Mouse (Mus musculus): ENCODE data around the gene Upb1. TPM values are rescaled to one million over a fixed set of nuclear protein-coding genes. Genes with fewer than 3 reads are reported as not detected.
"Not testable (repeated sequence)": the region's sequence is repeated elsewhere in the genome, so short reads cannot be mapped to it uniquely, and the experiment has no call there.

Upb1 gene
- not detected in 2 replicates for polyA plus RNA-seq (2016; fragmentation: Nextera tagmentation; extraction: Ambion mirVana)

GRCm38 (mm10) chr10:75400958-75401357, at the start of gene Upb1:
Gene Upb1, plus strand, starts transcription at chr10:75401115.
- WGBS, result 86% methylated on average over 4 of the region's 4 CpGs
- peaks cover 11% of the 10 kb centered on the region for H3K4me1 ChIP-seq
- H3K27ac ChIP-seq (replicated peaks), result no peak within 1 kb of the TSS
- no peak within 1 kb of the TSS for H3K4me3 ChIP-seq
- H3K27me3 ChIP-seq (ENCODE audit: low read depth, poor library complexity, severe bottlenecking), result no peaks in the 10 kb centered on the region
- no peak for DNase-seq (ENCODE audit: low spot score)
- H3K9me3 ChIP-seq (replicated peaks), result no peaks in the 10 kb centered on the region
- H3K36me3 ChIP-seq, result no peaks in the 10 kb centered on the region

- no peak for DNase-seq (ENCODE audit: low spot score)
Observed at GRCm38 (mm10) chr10:75352541-75352940, 48.4 kb upstream of the Upb1 start.

DNA sequence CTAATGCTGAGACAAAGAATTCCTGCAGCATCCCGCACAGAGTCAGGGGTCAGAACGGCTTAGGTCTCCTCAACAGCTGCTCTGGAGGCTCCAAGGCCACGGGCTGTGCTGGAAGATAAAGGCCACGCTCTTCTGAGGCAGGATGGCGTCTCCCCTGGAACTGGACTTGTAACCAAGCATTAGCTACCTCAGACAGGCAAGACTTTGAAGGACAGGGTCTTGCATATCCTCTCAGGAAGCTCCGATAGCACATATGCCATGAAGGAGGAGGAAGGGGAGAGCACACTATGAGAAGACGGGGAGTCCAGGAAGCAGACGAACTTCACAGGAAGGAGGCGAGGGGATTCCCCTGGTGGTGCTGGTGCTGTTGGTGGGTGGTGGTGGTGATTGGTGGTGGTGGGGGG, 47.1 kb upstream of the Upb1 start:
- not testable (repeated sequence) for H3K27me3 ChIP-seq (ENCODE audit: low read depth, poor library complexity, severe bottlenecking); H3K36me3 ChIP-seq; H3K9me3 ChIP-seq (replicated peaks); DNase-seq (ENCODE audit: low spot score); H3K4me1 ChIP-seq; H3K4me3 ChIP-seq
- 0 out of 2 replicates have a peak overlapping the region, but pooled peaks have one; percentile 33 for H3K27ac ChIP-seq (replicated peaks)
- WGBS, result 75% methylated on average over 9 of the region's 9 CpGs

More at GRCm38 (mm10) chr10:75352541-75352940, 48.4 kb upstream of the Upb1 start:
- Histone ChIP-seq H3K27me3 (ENCODE audit: low read depth, poor library complexity, severe bottlenecking) (no peaks in the 10 kb centered on the region), H3K4me3 (no peak overlapping the region), H3K36me3 (no peaks in the 10 kb centered on the region), H3K27ac (replicated peaks) (no peak overlapping the region), H3K4me1 (no peaks in the 10 kb centered on the region), H3K9me3 (replicated peaks) (no peaks in the 10 kb centered on the region)
- 95% methylated on average over 12 of the region's 12 CpGs for WGBS

DNA sequence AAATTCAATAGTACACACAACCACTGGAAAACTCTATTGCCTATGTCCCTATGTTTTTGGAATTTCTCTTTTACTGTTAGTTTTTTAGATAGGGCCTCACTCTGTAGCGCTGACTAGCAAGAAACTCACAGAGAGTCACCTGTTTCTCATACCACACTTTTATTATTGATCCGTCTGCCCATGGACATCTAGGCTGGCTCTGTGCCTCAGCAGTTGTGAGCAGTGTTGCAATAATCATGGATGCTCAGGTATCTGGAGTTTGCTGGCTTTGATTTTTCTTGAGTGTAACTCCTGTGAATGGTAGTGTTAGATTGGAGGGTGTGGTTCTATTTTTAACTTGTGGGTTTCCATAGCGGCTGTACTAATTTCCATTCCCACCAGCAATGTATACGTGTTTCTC, 45.6 kb upstream of the Upb1 start:
- H3K4me1 ChIP-seq, result no peaks in the 10 kb centered on the region
- no peak for DNase-seq (ENCODE audit: low spot score)
- 89% methylated on average over 4 of the region's 4 CpGs for WGBS
- H3K27me3 ChIP-seq (ENCODE audit: low read depth, poor library complexity, severe bottlenecking), result no peaks in the 10 kb centered on the region
- H3K9me3 ChIP-seq (replicated peaks), result no peaks in the 10 kb centered on the region
- H3K27ac ChIP-seq (replicated peaks), result no peak overlapping the region
- no peak overlapping the region for H3K4me3 ChIP-seq
- H3K36me3 ChIP-seq, result no peaks in the 10 kb centered on the region

DNA sequence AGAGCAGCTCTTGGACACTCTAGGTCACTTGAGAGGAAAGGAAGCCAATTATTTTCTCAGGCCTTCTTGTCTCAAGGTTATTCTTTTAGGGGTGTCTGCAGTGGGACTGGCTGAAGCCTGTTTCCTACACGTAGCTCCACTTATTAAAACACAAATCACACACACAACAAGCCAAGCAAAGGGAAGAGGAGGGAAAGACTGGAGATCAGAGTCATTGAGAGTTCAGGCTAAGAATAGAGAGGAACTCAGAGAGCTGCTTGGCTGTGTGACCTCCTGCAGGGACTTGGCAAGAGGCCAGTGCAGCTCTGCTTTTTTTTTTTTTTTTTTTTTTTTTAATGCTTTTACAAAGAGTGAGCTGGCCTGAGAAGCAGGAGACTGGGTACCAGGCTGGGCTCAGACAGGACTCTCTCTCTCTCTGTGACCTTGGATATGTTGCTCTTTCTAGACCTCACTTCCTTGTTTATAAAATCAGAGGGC, 36.7 kb upstream of the Upb1 start:
- WGBS, result 28% methylated on average over 1 of the region's 1 CpGs
- H3K9me3 ChIP-seq (replicated peaks); H3K27ac ChIP-seq (replicated peaks); H3K36me3 ChIP-seq; H3K27me3 ChIP-seq (ENCODE audit: low read depth, poor library complexity, severe bottlenecking); H3K4me1 ChIP-seq; H3K4me3 ChIP-seq; DNase-seq (ENCODE audit: low spot score): not testable (repeated sequence)

DNA sequence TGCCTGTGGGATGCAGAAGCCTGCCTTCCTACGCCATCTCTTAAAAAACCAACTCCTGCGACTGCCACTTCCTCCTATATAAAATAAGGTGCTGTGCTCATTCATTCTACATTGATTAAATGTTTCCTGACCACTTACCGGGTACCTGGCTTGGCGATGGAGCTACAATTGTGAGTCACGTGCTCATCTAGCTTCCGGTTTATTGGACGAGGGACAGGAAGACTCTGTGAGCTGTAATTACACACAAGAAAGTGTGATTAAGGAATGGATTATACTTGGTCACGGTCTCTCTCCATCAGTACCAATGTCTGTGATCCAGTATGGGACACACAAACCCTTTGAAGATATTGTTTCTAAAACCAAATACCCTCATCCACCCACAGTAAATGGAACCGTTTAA, 36.1 kb upstream of the Upb1 start:
- no peak for DNase-seq (ENCODE audit: low spot score)
- 89% methylated on average over 9 of the region's 9 CpGs for WGBS
- Histone ChIP-seq H3K27ac (replicated peaks) (no peak overlapping the region), H3K9me3 (replicated peaks) (no peaks in the 10 kb centered on the region), H3K27me3 (ENCODE audit: low read depth, poor library complexity, severe bottlenecking) (no peaks in the 10 kb centered on the region), H3K4me1 (no peaks in the 10 kb centered on the region; the same call in 1 of the 2 replicates), H3K36me3 (no peaks in the 10 kb centered on the region), H3K4me3 (no peak overlapping the region)

- Histone ChIP-seq H3K4me1 (no peaks in the 10 kb centered on the region; the same call in 1 of the 2 replicates), H3K27ac (replicated peaks) (no peak overlapping the region), H3K4me3 (peak overlapping the region; percentile 34; the same call in 1 of the 2 replicates), H3K36me3 (no peaks in the 10 kb centered on the region), H3K27me3 (ENCODE audit: low read depth, poor library complexity, severe bottlenecking) (no peaks in the 10 kb centered on the region), H3K9me3 (replicated peaks) (no peaks in the 10 kb centered on the region)
- no peak for DNase-seq (ENCODE audit: low spot score)
- 47% methylated on average over 6 of the region's 6 CpGs for WGBS
Observed at GRCm38 (mm10) chr10:75365231-75365633, 35.7 kb upstream of the Upb1 start.

DNA sequence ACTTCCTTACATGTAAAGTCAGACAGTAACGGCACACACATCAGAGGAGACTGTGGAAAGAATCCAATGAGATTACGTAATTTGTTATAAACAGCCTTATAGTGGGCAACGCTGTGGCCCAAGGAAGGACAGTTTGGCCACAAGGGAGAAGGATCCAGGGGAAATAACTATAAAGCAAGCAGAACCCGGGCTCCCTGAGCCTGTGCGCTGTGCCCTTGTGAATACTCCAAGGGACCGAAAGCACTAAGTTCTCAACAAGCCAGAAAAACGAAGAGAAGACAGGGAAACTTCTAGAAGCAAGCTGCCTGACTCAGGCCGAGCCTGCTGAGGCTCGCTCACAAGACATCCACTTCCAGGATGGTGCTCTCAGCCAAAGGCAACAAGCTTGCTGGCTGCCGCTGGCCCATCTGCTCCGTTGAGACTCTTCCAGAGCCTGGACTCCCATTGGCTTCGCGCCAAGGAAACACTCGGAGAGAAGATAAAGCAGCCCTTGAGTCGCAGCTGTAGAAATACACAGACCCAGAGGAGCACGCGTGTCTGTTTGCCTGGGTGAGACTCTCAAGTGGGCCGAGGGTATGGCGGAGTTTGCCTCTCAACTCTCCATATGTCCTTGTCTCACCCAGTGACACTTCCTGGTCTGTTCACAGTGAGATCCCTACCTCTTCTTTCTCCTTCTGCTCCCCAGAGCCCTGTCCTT, 27.1 kb upstream of the Upb1 start:
- DNase-seq (ENCODE audit: low spot score); H3K4me1 ChIP-seq; H3K36me3 ChIP-seq; H3K4me3 ChIP-seq; H3K9me3 ChIP-seq (replicated peaks); H3K27ac ChIP-seq (replicated peaks); H3K27me3 ChIP-seq (ENCODE audit: low read depth, poor library complexity, severe bottlenecking): not testable (repeated sequence)
- 88% methylated on average over 16 of the region's 19 CpGs for WGBS

DNA sequence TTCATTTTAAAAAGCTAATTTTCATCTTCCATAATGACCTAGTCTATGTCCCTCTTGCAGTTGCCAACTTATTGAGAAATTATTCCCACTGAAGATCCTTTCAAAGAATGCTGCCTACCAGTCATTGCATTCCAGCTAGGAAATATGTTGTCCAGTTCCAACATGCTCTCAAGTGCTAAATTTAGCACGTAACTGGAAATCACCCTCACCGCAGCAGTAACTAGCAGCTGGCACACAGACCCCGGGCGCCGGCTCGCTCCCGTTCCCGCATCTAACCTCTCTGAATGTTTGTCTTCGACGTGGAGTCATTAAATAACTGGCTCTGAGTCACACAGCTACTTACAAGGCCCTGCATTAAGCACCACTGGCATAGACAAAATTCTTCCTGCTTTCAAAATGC, 22.2 kb upstream of the Upb1 start:
- H3K27me3 ChIP-seq (ENCODE audit: low read depth, poor library complexity, severe bottlenecking), result no peaks in the 10 kb centered on the region
- H3K36me3 ChIP-seq, result no peaks in the 10 kb centered on the region
- no peaks in the 10 kb centered on the region for H3K9me3 ChIP-seq (replicated peaks)
- 93% methylated on average over 10 of the region's 10 CpGs for WGBS
- 0 out of 2 replicates have a peak, but pooled peaks cover 4% of the 10 kb centered on the region for H3K4me1 ChIP-seq
- no peak overlapping the region for H3K27ac ChIP-seq (replicated peaks)
- DNase-seq (ENCODE audit: low spot score), result no peak
- no peak overlapping the region for H3K4me3 ChIP-seq

DNA sequence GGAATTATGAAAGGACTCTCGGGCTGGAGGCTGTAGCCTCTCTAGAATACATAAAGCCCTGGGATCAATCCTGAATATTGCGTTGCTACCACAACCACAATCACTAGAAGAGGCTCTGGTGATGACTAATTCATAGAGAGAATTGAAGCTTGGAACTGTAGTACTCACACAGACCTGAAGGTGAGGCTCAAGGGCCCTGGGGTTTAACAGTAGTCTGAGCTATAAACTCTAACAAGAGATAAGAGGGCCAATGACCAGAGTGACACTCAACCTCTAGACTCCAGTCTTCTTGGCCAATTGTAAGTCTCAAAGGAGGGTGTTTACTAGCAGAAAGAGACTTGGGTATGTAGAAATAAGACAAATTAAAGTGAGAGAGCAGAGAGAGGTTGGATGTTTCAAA, 10.8 kb upstream of the Upb1 start:
- H3K4me3 ChIP-seq, result no peak overlapping the region
- H3K27me3 ChIP-seq (ENCODE audit: low read depth, poor library complexity, severe bottlenecking), result no peaks in the 10 kb centered on the region
- 87% methylated on average over 2 of the region's 2 CpGs for WGBS
- no peak overlapping the region for H3K27ac ChIP-seq (replicated peaks)
- H3K36me3 ChIP-seq, result no peaks in the 10 kb centered on the region
- no peaks in the 10 kb centered on the region for H3K9me3 ChIP-seq (replicated peaks)
- DNase-seq (ENCODE audit: low spot score), result no peak
- no peaks in the 10 kb centered on the region for H3K4me1 ChIP-seq

DNA sequence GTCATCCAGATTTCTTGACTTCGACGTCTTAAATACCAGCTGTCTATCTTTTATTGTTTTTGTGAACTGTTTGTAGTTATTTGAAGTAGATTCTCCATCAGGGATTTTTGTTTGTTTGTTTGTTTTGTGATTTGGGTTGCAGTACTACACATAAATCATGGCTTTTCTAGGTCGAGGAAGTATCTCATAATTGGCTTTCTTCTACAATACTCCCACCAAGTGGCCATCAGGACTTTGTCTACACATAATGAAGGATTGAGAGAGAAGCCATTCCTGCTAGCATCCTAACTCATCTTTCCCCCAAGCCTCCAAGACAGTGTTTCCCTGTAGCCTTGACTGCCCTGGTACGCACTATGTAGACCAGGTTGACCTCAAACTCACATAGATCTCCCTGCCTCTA, 10.1 kb upstream of the Upb1 start:
- Histone ChIP-seq H3K9me3 (replicated peaks) (no peaks in the 10 kb centered on the region), H3K27ac (replicated peaks) (no peak overlapping the region), H3K4me1 (no peaks in the 10 kb centered on the region), H3K4me3 (no peak overlapping the region), H3K36me3 (no peaks in the 10 kb centered on the region), H3K27me3 (ENCODE audit: low read depth, poor library complexity, severe bottlenecking) (no peaks in the 10 kb centered on the region)
- DNase-seq (ENCODE audit: low spot score), result no peak
- WGBS, result 91% methylated on average over 4 of the region's 4 CpGs

GRCm38 (mm10) chr10:75394796-75395195, 6.1 kb upstream of the Upb1 start:
- H3K4me3 ChIP-seq, result no peak overlapping the region
- DNase-seq (ENCODE audit: low spot score), result no peak
- H3K36me3 ChIP-seq, result no peaks in the 10 kb centered on the region
- H3K27me3 ChIP-seq (ENCODE audit: low read depth, poor library complexity, severe bottlenecking), result no peaks in the 10 kb centered on the region
- H3K27ac ChIP-seq (replicated peaks), result no peak overlapping the region
- H3K9me3 ChIP-seq (replicated peaks), result no peaks in the 10 kb centered on the region
- WGBS, result 90% methylated on average over 8 of the region's 8 CpGs
- peaks cover 11% of the 10 kb centered on the region for H3K4me1 ChIP-seq

DNA sequence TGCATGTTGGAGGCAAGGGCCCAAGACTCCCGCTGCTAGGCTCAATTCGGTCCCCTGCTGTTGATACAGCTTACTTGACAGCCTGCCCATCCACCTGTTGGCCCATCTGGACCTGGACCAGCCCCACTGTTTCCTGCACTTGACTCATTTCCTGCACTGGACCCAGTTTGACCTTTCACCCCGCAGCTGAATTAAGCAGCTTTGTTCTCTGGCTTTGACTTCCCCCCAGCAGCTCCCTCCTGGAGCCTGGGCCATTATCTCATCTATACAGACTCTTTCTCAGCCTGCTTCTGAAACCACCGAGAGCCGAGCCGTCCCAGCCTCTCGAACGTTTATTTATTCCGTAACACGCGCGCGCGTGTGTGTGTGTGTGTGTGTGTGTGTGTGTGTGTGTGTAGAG, 3.9 kb upstream of the Upb1 start:
- Histone ChIP-seq H3K36me3 (no peaks in the 10 kb centered on the region), H3K4me1 (peaks cover 11% of the 10 kb centered on the region), H3K27ac (replicated peaks) (no peak overlapping the region), H3K27me3 (ENCODE audit: low read depth, poor library complexity, severe bottlenecking) (no peaks in the 10 kb centered on the region), H3K9me3 (replicated peaks) (no peaks in the 10 kb centered on the region), H3K4me3 (no peak overlapping the region)
- DNase-seq (ENCODE audit: low spot score), result peak; percentile 26
- 52% methylated on average over 14 of the region's 14 CpGs for WGBS
